Mouse (Mus musculus): Measurements from ENCODE around the gene Zbtb12.
A peak's percentile ranks its signal among the peaks of the same experiment; 100 is the strongest.
"Not testable (repeated sequence)": the region's sequence is repeated elsewhere in the genome, so short reads cannot be mapped to it uniquely, and the experiment has no call there.

Zbtb12 gene

DNA sequence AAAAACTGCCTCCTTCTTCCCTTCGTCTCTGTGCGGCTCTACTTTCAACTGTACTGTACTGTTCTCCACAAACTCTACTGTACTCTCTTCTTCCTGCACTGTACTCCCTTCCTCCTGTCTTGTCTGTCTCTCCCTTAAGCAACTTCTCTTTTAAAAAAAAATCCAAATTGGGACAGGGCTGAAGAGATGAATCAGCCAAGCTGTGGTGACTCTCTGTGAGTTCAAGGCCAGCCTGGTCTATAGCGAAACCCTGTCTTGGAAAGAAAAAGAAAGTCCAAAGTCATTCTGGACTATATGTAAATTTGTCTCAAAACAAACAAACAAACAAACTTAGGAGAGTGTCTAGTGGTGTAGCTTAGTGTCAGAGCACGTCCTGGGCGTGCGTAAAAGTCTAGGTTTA lies 5.0 kb upstream of the Zbtb12 start:
- no peak for DNase-seq (ENCODE audit: low spot score in 2 of 2)

DNA sequence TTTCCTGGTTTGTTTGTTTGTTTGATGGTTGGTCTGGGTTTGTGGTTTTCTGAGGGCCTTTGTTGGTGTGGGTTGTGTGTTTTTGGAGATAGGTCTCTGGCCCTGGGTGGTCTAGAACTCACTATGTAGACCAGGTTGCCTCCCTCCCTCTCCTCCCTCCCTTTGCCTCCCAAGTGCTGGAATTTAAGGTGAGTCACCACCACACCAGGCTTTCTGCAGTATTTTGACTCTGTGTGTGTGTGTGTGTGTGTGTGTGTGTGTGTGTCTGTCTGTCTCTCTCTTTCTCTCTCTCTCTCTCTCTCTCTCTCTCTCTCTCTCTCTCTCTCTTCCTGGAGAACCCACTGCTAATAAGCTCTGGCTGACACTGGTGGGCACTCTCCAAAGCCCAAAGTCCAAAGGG lies 1.9 kb downstream of the Zbtb12 start:
- DNase-seq (ENCODE audit: low spot score in 2 of 2): no peak

DNA sequence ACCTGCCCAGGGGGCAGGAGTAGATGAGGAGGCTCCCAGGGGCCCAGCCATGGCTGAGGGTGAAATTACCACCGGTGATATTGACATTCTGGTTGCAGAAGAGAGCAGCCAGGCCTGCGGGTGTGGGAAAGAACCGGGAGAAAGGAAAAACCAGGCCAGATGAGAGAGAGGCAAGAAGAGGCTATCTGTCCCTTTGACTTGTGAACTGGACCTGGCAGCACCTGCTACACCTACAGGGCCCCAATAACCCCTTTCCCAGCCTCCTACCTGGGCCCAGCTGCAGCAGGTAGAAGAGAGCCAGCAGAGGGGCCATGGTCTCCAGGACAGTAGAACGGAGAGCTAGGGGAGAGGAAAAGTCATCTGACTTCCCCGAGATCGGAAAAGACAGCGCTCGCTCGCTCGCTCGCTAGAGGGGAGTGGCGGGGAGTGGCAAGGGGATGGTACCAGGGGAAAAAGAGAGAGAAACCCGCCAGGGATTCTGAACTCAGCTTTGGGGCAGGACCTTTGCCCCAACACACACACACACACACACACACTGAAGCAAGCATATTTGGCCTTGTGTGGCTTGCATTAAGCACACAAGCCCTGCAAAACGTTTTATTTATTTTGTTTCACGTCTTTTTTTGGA lies 2.5 kb downstream of the Zbtb12 start, which contains the start of gene Gm20547:
TSS of gene Gm20547 (minus strand) at position 360 of the 628 bp plus-strand sequence.
- no peak for DNase-seq (ENCODE audit: low spot score in 2 of 2)

DNA sequence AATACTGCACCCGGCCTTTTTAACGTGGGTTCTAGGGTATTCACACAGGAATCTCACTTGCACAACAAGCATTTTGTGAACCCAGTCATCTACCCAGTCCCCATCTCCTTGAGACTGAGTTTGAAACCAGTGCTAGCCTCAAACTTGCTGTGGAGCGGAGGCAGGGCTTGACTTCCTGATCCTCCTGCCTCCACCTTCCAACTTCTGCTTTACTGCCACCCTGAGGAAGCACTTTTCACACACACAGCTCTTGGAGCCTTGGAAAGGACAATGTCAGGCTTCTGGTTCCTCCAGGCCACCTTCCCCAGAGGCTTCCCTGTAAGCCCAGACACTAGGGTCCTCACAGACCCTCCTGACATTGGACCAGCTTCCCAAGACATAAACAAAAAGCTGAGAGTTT lies 4.0 kb downstream of the Zbtb12 start:
- DNase-seq (ENCODE audit: low spot score in 2 of 2): no peak

DNA sequence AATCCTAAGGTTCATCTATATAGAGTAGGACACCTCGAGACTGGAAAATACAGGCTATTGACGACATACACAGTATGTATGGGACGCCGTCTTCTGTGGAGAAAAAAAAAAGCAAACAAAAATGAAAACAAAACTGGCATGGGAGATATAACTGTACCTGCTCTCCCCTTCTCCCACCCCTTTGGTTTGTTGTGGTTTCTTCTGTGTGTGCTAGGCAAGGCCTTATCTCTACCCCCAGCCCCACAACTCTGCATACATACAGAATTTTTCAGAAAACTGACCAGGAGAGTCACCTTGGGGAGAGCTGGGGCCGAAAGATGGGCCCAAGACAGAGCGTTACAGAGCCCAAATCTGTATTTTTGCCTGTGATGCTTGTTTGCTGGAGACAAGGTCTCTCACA lies 5.4 kb downstream of the Zbtb12 start:
- no peak for DNase-seq (ENCODE audit: low spot score in 2 of 2)

DNA sequence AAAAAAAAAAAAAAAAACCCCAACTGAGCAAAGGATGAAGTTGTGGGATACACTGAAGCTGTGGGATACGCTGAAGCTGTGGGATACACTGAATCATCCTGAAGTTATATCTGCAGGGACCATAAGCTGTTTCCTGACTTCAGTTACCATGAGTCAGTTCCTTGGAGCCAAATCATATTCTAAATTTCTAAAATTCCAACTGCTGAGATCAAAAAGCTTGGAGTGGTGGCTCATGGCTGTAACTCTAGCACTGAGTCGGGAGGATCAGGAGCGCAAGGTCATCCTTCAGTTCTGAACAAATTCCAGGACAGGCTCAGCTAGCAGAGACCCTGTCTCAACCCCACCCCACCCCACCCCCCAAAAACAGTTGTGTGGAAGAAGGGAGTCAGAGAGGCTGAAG lies 6.3 kb downstream of the Zbtb12 start:
- DNase-seq (ENCODE audit: low spot score in 2 of 2): no peak

DNA sequence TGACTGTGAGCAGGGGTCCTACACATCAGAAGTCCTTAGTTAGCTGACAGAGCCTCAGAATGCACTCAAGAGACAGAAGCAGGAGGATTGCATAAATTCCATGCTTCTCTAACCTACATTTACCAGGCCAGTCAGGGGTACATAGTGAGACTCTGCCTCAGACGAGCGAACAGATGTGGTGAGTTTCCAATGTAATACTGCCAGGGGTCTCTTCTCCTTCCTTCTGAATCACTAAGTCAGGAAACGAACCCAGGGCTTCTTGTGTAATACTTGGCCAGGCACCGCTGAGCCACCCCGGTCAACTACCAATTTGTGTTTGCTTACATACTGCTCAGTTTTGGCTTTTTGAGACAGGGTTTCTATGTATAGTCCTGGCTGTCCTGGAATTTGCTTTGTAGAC lies 8.7 kb downstream of the Zbtb12 start:
- DNase-seq (ENCODE audit: low spot score in 2 of 2): no peak

DNA sequence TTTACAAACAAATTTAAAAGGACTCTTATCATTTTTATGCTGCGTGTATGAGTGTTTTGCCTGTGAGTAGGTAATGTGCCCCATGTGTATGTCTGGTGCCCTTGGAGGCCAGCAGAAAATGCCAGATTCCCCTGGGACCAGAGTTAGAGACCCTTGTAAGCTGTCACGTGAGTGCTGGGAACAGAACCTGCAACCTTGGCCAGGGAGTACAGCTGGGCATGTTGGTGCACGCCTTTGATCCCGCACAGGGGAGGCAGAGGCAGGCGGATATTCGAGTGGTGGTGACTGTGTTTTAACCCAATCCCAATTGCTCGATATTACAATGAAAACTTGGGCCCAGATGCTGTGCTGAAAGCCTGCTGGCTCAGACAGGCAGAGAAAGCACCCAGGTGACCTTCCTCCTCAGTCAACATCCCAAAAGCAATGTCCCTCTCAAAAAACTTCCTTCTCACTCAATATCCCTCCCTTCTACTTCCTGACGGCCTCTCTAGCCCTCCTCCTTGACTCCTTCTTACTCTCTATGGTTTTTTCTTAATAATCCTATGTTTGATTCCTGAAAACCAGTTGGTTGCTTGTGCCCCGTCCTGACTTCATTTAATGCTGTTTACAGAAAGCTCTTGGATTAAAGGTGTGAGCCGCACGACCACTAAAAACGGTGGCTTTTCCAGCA lies 10.9 kb downstream of the Zbtb12 start:
- DNase-seq (ENCODE audit: low spot score in 2 of 2): no peak

DNA sequence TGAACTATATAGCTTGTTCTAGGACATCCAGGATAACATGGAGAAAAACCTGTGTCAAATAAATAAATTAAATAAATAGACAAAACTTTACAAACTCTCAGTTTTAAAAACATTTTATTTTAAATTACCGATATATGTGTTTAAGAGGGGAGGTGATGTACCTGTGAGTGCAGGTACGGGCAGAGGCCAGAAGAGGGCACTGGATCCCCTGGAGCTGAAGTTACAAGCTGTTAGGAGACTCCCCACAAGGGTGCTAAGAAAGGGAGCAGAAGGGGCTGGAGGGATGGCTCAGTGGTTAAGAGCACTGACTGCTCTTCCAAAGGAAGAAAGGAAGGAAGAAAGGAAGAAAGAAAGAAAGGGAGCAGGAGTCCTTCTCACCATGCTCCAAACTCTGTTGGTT lies 12.1 kb downstream of the Zbtb12 start:
- no peak for DNase-seq (ENCODE audit: low spot score in 2 of 2)

DNA sequence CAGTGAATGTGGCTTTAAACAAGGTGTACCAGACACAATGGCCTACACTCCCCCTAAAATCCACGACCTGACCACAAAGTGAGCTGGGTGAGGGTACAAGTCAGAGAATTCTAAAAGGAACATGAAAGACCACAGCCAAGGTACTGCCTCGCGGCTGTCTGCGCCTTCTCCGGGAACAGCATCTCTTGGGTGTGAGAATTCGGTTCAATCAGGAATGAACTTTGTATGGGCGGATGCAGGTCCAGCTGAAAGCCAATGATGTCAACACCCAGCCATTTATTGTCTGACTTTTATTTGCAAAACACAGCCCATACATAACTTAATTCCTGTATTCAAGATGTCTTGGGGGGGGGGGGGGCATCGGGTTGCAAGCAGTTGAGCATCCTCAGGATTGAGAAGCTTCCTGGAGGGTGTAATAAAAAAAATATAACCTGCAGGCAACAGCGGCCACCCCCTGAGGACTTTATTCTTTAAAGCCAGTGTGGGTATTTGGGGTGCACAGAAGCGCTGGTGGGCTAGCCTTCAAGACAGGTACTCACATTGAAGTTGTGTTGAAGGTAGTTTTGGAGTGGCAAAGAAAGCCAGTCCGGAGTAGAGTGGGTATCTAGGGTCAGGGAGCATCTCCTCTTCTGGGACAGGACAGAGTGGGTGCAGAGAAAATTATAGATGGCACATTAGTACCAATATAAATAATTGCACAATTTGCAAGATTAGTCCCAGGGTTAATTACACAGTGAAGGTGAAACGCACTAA lies 14.0 kb downstream of the Zbtb12 start:
- DNase-seq (ENCODE audit: low spot score in 2 of 2): no peak

DNA sequence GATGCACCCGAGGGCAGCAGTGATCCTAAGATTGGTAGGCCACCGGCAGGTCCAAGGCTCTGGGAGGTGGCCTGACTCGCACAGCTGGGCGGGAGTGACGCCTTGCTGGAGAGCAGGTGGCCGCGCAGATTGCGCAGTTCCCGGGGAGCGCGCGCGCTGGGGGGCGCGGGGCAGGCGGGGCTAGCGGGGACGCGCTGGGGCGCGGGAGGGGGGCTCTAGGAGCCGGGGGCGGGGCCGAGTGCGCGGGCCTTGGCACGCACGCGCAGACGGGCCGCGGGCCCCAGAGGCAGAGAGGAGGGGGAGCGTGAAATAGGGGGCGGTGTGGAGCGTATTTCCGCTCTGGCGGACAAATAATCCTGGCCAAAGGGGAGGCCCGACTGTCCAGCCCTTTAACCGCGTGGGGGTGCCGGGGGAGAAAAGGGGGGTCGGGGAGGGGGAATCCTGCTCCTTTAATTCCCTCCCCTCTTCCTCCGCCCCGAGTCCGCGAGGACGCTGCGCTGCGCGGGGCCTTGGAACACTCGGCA lies 14.9 kb downstream of the Zbtb12 start:
- peak; percentile 85 to 93 for DNase-seq (ENCODE audit: low spot score in 2 of 2)

DNA sequence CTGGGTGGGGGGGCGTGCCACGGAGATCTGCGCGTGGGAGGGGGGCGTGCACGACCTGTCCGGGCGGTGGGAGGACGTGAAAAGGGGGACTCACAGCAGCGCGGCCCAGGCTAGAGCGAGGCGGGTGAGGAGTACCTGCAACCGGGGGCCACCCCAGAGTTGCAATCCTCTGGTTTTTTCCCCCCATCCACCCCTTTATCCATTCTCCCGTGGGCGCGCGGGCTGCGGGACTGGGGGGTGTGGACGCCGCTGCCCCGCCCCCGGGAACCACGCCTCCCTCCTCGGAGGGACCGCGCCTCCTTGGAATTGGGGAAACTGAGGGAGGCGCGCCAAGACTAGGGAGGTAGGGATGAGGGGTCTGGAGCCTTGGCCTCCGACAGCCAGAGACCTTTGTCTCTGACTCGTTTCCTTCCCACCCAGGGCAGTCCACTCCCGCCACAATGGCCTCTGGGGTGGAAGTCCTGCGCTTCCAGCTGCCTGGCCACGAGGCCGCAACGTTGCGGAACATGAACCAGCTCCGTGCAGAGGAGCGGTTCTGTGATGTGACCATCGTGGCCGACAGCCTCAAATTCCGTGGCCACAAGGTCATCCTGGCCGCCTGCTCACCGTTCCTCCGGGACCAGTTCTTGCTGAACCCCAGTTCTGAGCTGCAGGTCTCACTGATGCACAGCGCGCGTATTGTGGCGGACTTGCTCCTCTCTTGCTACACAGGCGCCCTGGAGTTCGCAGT lies 15.7 kb downstream of the Zbtb12 start:
- DNase-seq (ENCODE audit: low spot score in 2 of 2): peak; percentile 30 to 56

DNA sequence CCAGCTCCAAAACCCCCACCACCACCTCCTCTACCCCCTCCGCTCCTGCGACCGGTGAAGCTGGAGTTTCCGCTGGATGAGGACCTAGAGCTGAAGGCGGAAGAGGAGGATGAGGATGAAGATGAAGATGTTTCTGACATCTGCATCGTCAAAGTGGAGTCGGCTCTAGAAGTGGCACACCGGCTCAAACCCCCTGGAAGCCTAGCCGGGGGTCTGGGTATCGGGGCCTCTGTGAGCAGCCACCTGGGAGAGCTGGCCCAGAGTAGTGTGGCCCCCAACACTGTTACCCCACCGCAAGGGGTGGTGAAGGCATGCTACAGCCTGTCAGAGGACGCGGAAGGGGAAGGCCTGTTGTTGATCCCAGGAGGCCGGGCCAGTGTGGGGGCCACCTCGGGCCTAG lies 16.4 kb downstream of the Zbtb12 start:
- no peak for DNase-seq (ENCODE audit: low spot score in 2 of 2)

DNA sequence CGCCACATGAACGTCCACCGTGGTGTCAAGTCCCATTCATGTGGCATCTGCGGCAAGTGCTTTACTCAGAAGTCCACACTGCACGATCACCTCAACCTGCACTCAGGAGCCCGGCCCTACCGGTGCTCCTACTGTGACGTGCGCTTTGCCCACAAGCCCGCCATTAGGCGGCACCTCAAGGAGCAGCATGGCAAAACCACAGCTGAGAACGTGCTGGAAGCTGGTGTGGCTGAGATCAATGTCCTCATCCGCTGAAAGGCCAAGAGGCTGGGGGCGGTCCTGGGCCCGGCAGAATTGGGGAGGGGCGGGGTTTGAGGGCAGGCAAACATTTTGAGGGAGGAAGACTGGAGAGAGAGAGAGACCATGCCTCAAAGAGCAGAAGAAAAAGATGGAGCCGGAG lies 17.1 kb downstream of the Zbtb12 start:
- DNase-seq (ENCODE audit: low spot score in 2 of 2): no peak

DNA sequence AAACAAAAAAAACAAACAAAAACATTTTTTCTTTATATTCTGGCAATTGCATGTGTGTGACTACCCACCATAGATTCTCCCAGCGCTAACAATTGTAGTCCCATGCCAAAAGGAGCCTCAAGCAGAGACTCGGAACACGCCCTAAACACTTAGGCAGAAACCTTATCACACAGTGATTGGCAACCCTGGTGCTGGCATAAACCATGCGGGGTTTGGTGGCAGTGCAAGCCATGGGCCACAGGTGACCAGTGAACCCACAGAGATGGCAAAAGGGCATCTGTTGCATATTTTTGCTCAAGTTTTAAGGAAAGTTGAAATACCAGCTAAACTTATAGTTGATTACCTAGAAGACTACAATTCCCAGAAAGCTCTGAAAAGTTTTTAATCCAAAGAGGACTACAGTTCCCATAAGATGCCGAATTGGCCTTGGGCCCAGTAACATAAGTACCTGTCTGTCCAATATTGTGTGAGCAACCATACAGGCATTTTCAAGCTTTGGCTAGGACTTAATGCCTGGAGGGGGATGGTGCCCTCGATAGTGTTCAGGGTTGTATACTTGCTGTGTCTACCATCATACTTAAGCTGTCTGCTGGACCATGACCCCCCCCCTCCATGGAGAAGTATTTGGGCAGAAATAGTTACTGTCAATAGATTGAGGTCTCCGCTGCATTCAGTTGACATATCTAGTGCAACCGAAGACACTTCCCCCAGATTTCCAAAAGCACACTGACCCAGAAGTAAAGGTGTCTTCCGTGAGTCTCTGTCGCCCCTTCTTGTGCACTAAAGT lies 18.3 kb downstream of the Zbtb12 start:
- DNase-seq (ENCODE audit: low spot score in 2 of 2): peak in 1 of 2 experiments; percentile 22

DNA sequence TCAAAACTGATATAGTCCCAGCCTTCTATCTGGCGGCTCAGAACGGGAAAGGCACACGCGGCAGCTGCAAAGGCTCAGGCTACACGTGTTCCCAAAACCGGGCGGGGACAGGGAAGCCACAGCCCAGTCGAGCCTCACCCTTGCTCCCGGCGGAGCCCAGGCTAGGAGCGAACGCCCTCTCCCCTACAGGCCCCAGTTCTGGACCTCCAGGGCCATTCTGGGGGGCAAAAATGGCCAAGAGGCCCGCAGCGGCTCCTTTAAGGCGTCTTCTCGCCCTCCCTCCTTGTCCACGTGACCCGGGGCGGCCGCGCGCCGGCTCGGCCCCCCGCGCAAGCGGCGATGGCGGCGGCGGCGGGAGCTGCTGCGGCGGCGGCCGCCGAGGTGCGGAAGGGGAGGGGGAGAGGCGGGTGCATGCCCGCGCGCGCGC lies 18.9 kb downstream of the Zbtb12 start, which contains the start of the genes C2 and Ehmt2:
TSS of gene C2 (minus strand) at position 106 of the 427 bp plus-strand sequence.
TSS of gene Ehmt2 (plus strand) at position 310 of the 427 bp plus-strand sequence.
- DNase-seq (ENCODE audit: low spot score in 2 of 2): peak; percentile 74 to 80

DNA sequence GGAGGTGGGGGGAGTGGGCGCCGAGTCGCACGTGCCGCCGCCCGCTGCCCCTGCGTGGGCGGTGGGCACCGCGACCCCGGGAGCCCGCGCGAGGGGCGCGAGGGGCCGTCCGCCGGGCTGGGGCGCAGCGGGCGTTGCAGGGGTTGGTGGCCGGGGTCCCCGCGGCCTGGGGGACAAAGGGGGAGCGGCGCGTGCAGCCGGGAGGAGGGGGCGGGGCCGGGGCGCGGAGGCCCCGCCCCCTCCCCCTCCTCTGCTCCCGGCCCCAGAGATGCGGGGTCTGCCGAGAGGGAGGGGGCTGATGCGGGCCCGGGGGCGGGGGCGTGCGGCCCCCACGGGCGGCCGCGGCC lies 19.4 kb downstream of the Zbtb12 start:
- no peak for DNase-seq (ENCODE audit: low spot score in 2 of 2)

DNA sequence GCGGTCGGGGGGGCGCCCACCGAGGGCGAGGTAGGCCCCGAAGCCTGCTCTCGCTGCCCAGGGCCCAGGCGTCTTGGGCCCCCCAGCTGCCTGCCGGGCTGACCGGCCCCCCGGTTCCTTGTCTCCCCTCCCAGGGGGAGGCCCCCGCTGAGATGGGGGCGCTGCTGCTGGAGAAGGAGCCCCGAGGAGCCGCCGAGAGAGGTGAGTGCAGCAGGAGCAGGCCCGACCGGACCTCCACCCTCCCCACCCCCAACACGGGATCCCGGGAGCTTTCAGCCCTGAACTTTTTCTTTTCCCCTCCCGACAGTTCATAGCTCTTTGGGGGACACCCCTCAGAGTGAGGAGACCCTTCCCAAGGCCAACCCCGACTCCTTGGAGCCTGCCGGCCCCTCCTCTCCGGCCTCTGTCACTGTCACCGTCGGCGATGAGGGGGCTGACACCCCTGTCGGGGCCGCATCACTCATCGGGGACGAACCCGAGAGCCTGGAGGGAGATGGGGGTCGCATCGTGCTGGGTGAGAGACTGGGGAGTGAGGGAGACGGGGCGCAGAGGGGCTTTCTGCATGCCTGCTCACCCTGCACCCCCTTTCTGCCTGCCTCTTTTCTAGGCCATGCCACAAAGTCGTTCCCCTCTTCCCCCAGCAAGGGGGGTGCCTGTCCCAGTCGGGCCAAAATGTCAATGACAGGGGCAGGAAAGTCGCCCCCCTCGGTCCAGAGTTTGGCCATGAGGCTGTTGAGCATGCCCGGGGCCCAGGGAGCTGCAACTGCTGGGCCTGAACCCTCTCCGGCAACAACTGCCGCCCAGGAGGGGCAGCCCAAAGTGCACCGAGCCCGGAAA lies 20.0 kb downstream of the Zbtb12 start:
- peak; percentile 42 to 60 for DNase-seq (ENCODE audit: low spot score in 2 of 2)

DNA sequence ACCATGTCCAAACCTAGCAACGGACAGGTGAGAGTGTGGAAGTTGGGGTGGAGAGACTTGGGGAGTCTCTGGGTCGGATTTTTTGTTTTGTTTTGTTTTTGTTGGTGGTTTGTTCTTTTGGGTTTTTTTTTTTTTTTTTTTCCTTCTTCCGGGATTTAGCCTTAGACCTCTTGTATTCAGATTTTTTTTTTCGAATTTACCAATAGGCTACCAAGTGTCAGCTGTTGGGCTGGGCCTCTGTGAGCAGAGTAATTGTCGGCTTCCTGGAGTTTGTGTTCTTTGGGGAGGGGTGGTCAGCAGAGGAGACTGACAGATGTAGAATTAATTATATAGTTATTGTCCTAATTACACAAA lies 20.6 kb downstream of the Zbtb12 start:
- no peak for DNase-seq (ENCODE audit: low spot score in 2 of 2)

DNA sequence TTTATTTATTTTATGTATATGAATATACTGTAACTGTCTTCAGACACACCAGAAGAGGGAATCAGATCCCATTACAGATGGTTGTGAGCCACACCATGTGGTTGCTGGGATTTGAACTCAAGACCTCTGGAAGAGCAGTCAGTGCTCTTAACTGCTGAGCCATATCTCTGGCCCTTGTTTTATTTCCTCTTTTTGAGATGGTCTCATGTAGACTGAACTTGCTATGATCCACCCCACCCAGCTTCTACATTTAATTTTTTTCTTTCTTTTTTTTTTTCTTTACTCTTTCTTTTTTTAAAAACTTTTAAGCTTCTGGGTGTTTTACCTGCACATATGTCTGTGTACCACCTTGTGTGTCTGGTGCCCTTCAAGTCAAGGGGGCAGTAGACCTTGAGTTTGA lies 21.5 kb downstream of the Zbtb12 start:
- DNase-seq (ENCODE audit: low spot score in 2 of 2): not testable (repeated sequence)

All from urinary bladder, postnatal 36 days (tissue).